Mouse (Mus musculus) Patski (cell line): ENCODE results near the gene Dnajb11. TPM values are rescaled to one million over a fixed set of nuclear protein-coding genes. Genes with fewer than 3 reads are reported as not detected.

Experiments used
- ATAC-seq: fragments of 100-300 bp; one replicate; pipeline ENCODE4 v1.8.0; 2021
- CTCF ChIA-PET: fragments of 350-600 bp; sonication (Branson Sonifier 250); formaldehyde crosslinking; loops from one replicate; lab custom pipeline; 2022; ENCODE audit warnings: inconsistent platforms; lab: Charles Lee
- POLR2A ChIA-PET: fragments of 350-600 bp; sonication (Branson Sonifier 250); formaldehyde crosslinking; loops from one replicate; lab custom pipeline; 2022; ENCODE audit warnings: antibody characterized with exemption, inconsistent platforms; lab: Charles Lee
- DNase-seq: peaks from one replicate; pipeline ENCODE4 v3.0.0-alpha.2; 2011; ENCODE audit warnings: low read depth, low spot score
- H3K27me3 ChIP-seq: fragments of 371-371 bp; one replicate; pipeline ENCODE4 v1.5.1; 2021
- CTCF ChIP-seq: fragments of 100-300 bp; IDR thresholded peaks from one replicate; pipeline ENCODE4 v1.5.1; 2021
- in situ Hi-C: fragments of 300-500 bp; cut with MboI; formaldehyde crosslinking; loops from 3 replicates; pipeline ENCODE4 v1.11.1; 2018; ENCODE audit warnings: low pct_unique_long_range_greater_than_20kb, mixed read lengths
- polyA plus RNA-seq: library from polyadenylated mRNA; unstranded; gene quantifications from one replicate; pipeline ENCODE4 v1.2.3, GENCODE M21; 2021

Dnajb11 gene
- polyA plus RNA-seq, 1 experiment from 2014 or later: 140 TPM

DNA sequence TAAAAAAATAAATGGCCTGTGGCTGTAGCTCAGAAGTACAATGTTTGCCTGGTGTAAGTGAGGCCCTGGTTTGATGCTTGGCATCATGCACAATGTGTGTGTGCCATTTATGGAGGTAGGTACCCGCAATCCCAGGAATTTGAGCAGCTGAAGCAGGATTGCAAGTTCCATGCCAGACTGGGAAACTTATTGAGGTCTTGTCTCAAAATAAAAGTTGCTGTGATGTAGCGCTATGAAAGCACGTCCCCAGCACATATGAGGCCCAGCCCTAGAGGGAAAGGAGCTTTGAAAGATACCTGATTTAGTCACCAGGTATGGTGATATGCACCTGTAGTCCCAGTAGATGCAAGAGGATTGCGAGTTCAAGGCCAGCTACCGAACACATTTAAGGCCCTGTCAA, 64.1 kb downstream of the Dnajb11 start:
- in situ Hi-C loops: no loop called here
- no peak for TF ChIP-seq CTCF
- ChIA-PET POLR2A (no interaction called here), CTCF (interaction anchor here (1.1 to 1.3 kb wide), 4 partner anchors 9 to 21 kb away, joined by 3 to 5 read pairs (median 3); no protein-coding TSS in a partner anchor)
- no peak for DNase-seq
- no peak for ATAC-seq
- no peaks in the 10 kb centered on the region for H3K27me3 ChIP-seq

DNA sequence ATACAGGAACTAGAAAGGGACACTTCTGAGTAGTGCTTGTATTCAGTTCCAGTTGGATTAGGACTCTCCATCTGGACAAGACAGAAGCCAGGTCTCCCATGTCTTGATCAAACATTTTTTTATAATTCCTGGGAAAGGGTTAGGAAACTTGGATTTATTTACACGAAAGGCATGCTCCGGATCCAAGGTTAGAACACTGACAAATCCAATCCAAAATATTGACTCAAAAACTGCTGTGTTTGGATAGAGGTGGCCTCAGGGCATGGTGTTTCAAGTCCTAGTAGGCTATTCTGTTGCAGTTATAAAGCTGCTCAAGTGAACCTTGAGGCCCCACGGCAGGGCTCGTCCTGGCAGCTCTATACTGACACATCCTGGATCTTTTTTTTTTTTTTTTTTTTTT, 64.8 kb downstream of the Dnajb11 start:
- ChIA-PET CTCF (interaction anchor here (1.1 to 1.2 kb wide), 2 partner anchors 9 to 22 kb away, joined by 3 to 5 read pairs; no protein-coding TSS in a partner anchor), POLR2A (no interaction called here)
- DNase-seq (no peak), ATAC-seq (no peak)
- in situ Hi-C loops: no loop called here
- H3K27me3 ChIP-seq: no peaks in the 10 kb centered on the region
- no peak for TF ChIP-seq CTCF

Other genes with a start within 250 kb of the Dnajb11 start
- 0.14 TPM for gene Dgkg, start 200.6 kb upstream of the Dnajb11 start, polyA plus RNA-seq
- 0.60 TPM for gene Crygs, start 46.3 kb upstream of the Dnajb11 start, polyA plus RNA-seq
- 24.7 TPM for gene Tbccd1, start 176 bp upstream of the Dnajb11 start, polyA plus RNA-seq
- gene Ahsg, start 33.4 kb downstream of the Dnajb11 start, polyA plus RNA-seq: not detected
- gene Fetub, start 60.5 kb downstream of the Dnajb11 start, polyA plus RNA-seq: 0.21 TPM
- gene Hrg, start 93.2 kb downstream of the Dnajb11 start, polyA plus RNA-seq: not detected
- 7.6 TPM for gene Kng2, start 171.6 kb downstream of the Dnajb11 start, polyA plus RNA-seq
- 9.8 TPM for gene Kng1, start 200.0 kb downstream of the Dnajb11 start, polyA plus RNA-seq
- 578 TPM for gene Eif4a2, start 249.6 kb downstream of the Dnajb11 start, polyA plus RNA-seq